Comparison of ENCODE assay signal across 8 mouse cellular contexts in the genomic region with DNA sequence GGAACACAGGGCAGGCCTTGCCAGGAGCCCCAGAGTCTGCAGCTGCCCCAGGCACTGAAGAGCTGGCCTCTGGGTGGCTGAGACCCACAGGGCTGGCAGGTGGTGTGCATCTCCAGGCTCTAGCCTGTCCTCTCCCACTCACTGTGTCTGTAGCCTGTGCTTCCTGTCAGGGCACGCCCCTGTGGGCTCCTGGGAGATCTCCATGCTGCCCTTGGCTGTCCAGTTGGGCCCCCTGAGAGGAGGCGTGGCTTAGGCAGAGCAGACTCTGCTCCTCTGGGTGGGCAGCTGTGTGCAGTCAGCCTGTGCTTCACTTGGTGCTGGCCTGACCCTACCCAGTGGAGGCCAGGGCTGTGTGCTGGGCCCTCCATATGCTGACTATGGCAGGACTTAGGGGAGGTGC. TPM values are rescaled to one million over a fixed set of nuclear protein-coding genes. Genes with fewer than 3 reads are reported as not detected.
DNase-seq lines count a peak whose midpoint lies in the region; ATAC-seq and TF ChIP-seq lines count a peak whose summit lies in the region.

No protein-coding gene starts in this region.

- H3K4me2 ChIP-seq in forebrain, embryonic 12.5 days: no peak overlapping the region
- H3K4me2 ChIP-seq in forebrain, embryonic 14.5 days (ENCODE audit: low read length): no peak overlapping the region
- H3K4me2 ChIP-seq in heart, embryonic 13.5 days: peak overlapping the region; percentile 18; the same call in 1 of the 2 replicates
- no peak overlapping the region for H3K4me2 ChIP-seq in liver, embryonic 12.5 days

- peaks cover 3% of the 10 kb centered on the region; the same call in 1 of the 2 replicates for H3K36me3 ChIP-seq in forebrain, embryonic 12.5 days (replicated peaks)
- 0 out of 2 replicates have a peak, but pooled peaks cover 4% of the 10 kb centered on the region for H3K36me3 ChIP-seq in forebrain, embryonic 14.5 days (ENCODE audit: control insufficient read depth, insufficient read depth, low read length)
- H3K36me3 ChIP-seq in G1E (replicated peaks): peaks cover 89% of the 10 kb centered on the region
- H3K36me3 ChIP-seq in heart, embryonic 13.5 days: peaks cover 5% of the 10 kb centered on the region
- H3K36me3 ChIP-seq in liver, embryonic 12.5 days: peaks cover 38% of the 10 kb centered on the region

- no peak for DNase-seq in forebrain, embryonic 14.5 days (ENCODE audit: low spot score)
- DNase-seq in G1E (ENCODE audit: low spot score): no peak
- DNase-seq in cerebellum, adult 11 months: no peak
- no peak for DNase-seq in right cerebral cortex, postnatal 14 days
- no peak for DNase-seq in cerebellum, postnatal 25 days

- H3K4me3 ChIP-seq in forebrain, embryonic 12.5 days (replicated peaks): no peak overlapping the region
- H3K4me3 ChIP-seq in forebrain, embryonic 14.5 days (ENCODE audit: low read depth, low read length): no peak overlapping the region
- H3K4me3 ChIP-seq in G1E (ENCODE audit: low read depth, low read length): peak overlapping the region; percentile 3; the same call in 1 of the 2 replicates
- H3K4me3 ChIP-seq in heart, embryonic 13.5 days: no peak overlapping the region
- no peak overlapping the region for H3K4me3 ChIP-seq in liver, embryonic 12.5 days

- no peak for ATAC-seq in forebrain, embryonic 12.5 days (ENCODE audit: low FRiP score)
- ATAC-seq in forebrain, embryonic 14.5 days: no peak
- no peak; the same call in 1 of the 2 replicates for ATAC-seq in G1E (ENCODE audit: extremely low read depth, insufficient number of reproducible peaks, low FRiP score, poor library complexity, severe bottlenecking)
- no peak for ATAC-seq in heart, embryonic 13.5 days (ENCODE audit: extremely low read depth, insufficient number of reproducible peaks, low FRiP score, low TSS enrichment)
- peak; percentile 24; the same call in 1 of the 2 replicates for ATAC-seq in liver, embryonic 12.5 days

- H3K9me3 ChIP-seq in forebrain, embryonic 12.5 days: no peaks in the 10 kb centered on the region
- no peaks in the 10 kb centered on the region for H3K9me3 ChIP-seq in forebrain, embryonic 14.5 days (replicated peaks; ENCODE audit: control insufficient read depth, low read length)
- H3K9me3 ChIP-seq in G1E (replicated peaks): no peaks in the 10 kb centered on the region
- H3K9me3 ChIP-seq in heart, embryonic 13.5 days: no peaks in the 10 kb centered on the region
- H3K9me3 ChIP-seq in liver, embryonic 12.5 days (replicated peaks): no peaks in the 10 kb centered on the region

- H3K4me1 ChIP-seq in forebrain, embryonic 12.5 days: peaks cover 35% of the 10 kb centered on the region
- peaks cover 10% of the 10 kb centered on the region for H3K4me1 ChIP-seq in forebrain, embryonic 14.5 days (ENCODE audit: control insufficient read depth, insufficient read depth, low read length)
- peaks cover 78% of the 10 kb centered on the region for H3K4me1 ChIP-seq in G1E (ENCODE audit: insufficient read depth, low read depth, low read length)
- H3K4me1 ChIP-seq in heart, embryonic 13.5 days: peaks cover 74% of the 10 kb centered on the region
- H3K4me1 ChIP-seq in liver, embryonic 12.5 days: peaks cover 67% of the 10 kb centered on the region

- no peak overlapping the region for H3K27ac ChIP-seq in forebrain, embryonic 12.5 days
- H3K27ac ChIP-seq in forebrain, embryonic 14.5 days (ENCODE audit: low read depth, low read length): no peak overlapping the region
- H3K27ac ChIP-seq in heart, embryonic 13.5 days (replicated peaks): peak overlapping the region; percentile 51
- H3K27ac ChIP-seq in liver, embryonic 12.5 days: peak overlapping the region; percentile 38; the same call in 1 of the 2 replicates

- WGBS in forebrain, embryonic 12.5 days: 77% methylated on average over 2 of the region's 2 CpGs
- WGBS in forebrain, embryonic 14.5 days: 71% methylated on average over 2 of the region's 2 CpGs
- 39% methylated on average over 2 of the region's 2 CpGs for WGBS in heart, embryonic 13.5 days
- WGBS in liver, embryonic 12.5 days (ENCODE audit: insufficient replicate concordance): 46% methylated on average over 2 of the region's 2 CpGs

- H3K9ac ChIP-seq in forebrain, embryonic 12.5 days: peak overlapping the region; percentile 21; the same call in 1 of the 2 replicates
- no peak overlapping the region; the same call in 1 of the 2 replicates for H3K9ac ChIP-seq in forebrain, embryonic 14.5 days (ENCODE audit: low read length)
- peak overlapping the region; percentile 68 for H3K9ac ChIP-seq in heart, embryonic 13.5 days
- H3K9ac ChIP-seq in liver, embryonic 12.5 days: peak overlapping the region; percentile 33

- H3K27me3 ChIP-seq in forebrain, embryonic 12.5 days: no peaks in the 10 kb centered on the region
- no peaks in the 10 kb centered on the region for H3K27me3 ChIP-seq in forebrain, embryonic 14.5 days (replicated peaks; ENCODE audit: control insufficient read depth, insufficient read depth, low read length)
- H3K27me3 ChIP-seq in G1E (ENCODE audit: insufficient read depth, low read length): no peaks in the 10 kb centered on the region
- H3K27me3 ChIP-seq in heart, embryonic 13.5 days (replicated peaks): no peaks in the 10 kb centered on the region
- no peaks in the 10 kb centered on the region for H3K27me3 ChIP-seq in liver, embryonic 12.5 days (replicated peaks)

- no peak for TF ChIP-seq CTCF in G1E (IDR thresholded peaks at IDR 0.05; ENCODE audit: low read depth, low read length)

RNA-seq across cellular contexts. Expression of a gene that starts 5.0 kb away (rescaled TPM):
- 146 and 161 TPM in 2 replicates for polyA plus RNA-seq in forebrain, embryonic 12.5 days (2016; fragmentation: Nextera tagmentation; extraction: Ambion mirVana)
- 35.9 and 49.2 TPM in 2 replicates for polyA plus RNA-seq in forebrain, embryonic 14.5 days (2014; fragmentation: Nextera tagmentation; extraction: Ambion mirVana)
- total RNA-seq in G1E (2014; fragmentation: Nextera tagmentation) (91.3 and 110 TPM in 2 replicates), G1E (2017) (189 and 193 TPM in 2 replicates)
- 470 and 513 TPM in 2 replicates for polyA plus RNA-seq in G1E (2012)
- polyA plus RNA-seq in heart, embryonic 13.5 days (2015; fragmentation: Nextera tagmentation; extraction: Ambion mirVana): 87.5 and 89.0 TPM in 2 replicates
- polyA plus RNA-seq in liver, embryonic 12.5 days (2016; fragmentation: Nextera tagmentation; extraction: Ambion mirVana): 106 TPM in 2 replicates

RNA-seq across cellular contexts. Expression of a gene that starts 21.9 kb away (rescaled TPM):
- polyA plus RNA-seq in forebrain, embryonic 12.5 days (2016; fragmentation: Nextera tagmentation; extraction: Ambion mirVana): 5.9 and 6.6 TPM in 2 replicates
- 1.1 and 1.6 TPM in 2 replicates for polyA plus RNA-seq in forebrain, embryonic 14.5 days (2014; fragmentation: Nextera tagmentation; extraction: Ambion mirVana)
- total RNA-seq in G1E (2014; fragmentation: Nextera tagmentation): 1.1 and 2.2 TPM in 2 replicates
- total RNA-seq in G1E (2017): 0.82 and 1.2 TPM in 2 replicates
- 2.4 and 2.8 TPM in 2 replicates for polyA plus RNA-seq in G1E (2012)
- polyA plus RNA-seq in heart, embryonic 13.5 days (2015; fragmentation: Nextera tagmentation; extraction: Ambion mirVana): 1.5 and 1.7 TPM in 2 replicates
- 2.6 and 3.0 TPM in 2 replicates for polyA plus RNA-seq in liver, embryonic 12.5 days (2016; fragmentation: Nextera tagmentation; extraction: Ambion mirVana)

RNA-seq across cellular contexts. Expression of a gene that starts 25.0 kb away (rescaled TPM):
- 5.3 and 6.0 TPM in 2 replicates for polyA plus RNA-seq in forebrain, embryonic 12.5 days (2016; fragmentation: Nextera tagmentation; extraction: Ambion mirVana)
- polyA plus RNA-seq in forebrain, embryonic 14.5 days (2014; fragmentation: Nextera tagmentation; extraction: Ambion mirVana): 3.6 and 7.4 TPM in 2 replicates
- not detected in 2 replicates for total RNA-seq in G1E (2014; fragmentation: Nextera tagmentation)
- total RNA-seq in G1E (2017): 1.2 and 1.6 TPM in 2 replicates
- polyA plus RNA-seq in G1E (2012): 19.4 and 23.5 TPM in 2 replicates
- 4.4 and 5.6 TPM in 2 replicates for polyA plus RNA-seq in heart, embryonic 13.5 days (2015; fragmentation: Nextera tagmentation; extraction: Ambion mirVana)
- polyA plus RNA-seq in liver, embryonic 12.5 days (2016; fragmentation: Nextera tagmentation; extraction: Ambion mirVana): 7.0 and 7.4 TPM in 2 replicates

RNA-seq across cellular contexts. Expression of a gene that starts 25.0 kb away (rescaled TPM):
- 63.7 and 67.8 TPM in 2 replicates for polyA plus RNA-seq in forebrain, embryonic 12.5 days (2016; fragmentation: Nextera tagmentation; extraction: Ambion mirVana)
- polyA plus RNA-seq in forebrain, embryonic 14.5 days (2014; fragmentation: Nextera tagmentation; extraction: Ambion mirVana): 57.7 and 61.9 TPM in 2 replicates
- total RNA-seq in G1E (2014; fragmentation: Nextera tagmentation) (37.5 and 39.4 TPM in 2 replicates), G1E (2017) (12.7 and 12.9 TPM in 2 replicates)
- 72.8 and 87.0 TPM in 2 replicates for polyA plus RNA-seq in G1E (2012)
- polyA plus RNA-seq in heart, embryonic 13.5 days (2015; fragmentation: Nextera tagmentation; extraction: Ambion mirVana): 65.9 and 70.4 TPM in 2 replicates
- 63.3 and 65.2 TPM in 2 replicates for polyA plus RNA-seq in liver, embryonic 12.5 days (2016; fragmentation: Nextera tagmentation; extraction: Ambion mirVana)

RNA-seq across cellular contexts. Expression of a gene that starts 29.2 kb away (rescaled TPM):
- 84.3 and 85.1 TPM in 2 replicates for polyA plus RNA-seq in forebrain, embryonic 12.5 days (2016; fragmentation: Nextera tagmentation; extraction: Ambion mirVana)
- 42.6 and 52.2 TPM in 2 replicates for polyA plus RNA-seq in forebrain, embryonic 14.5 days (2014; fragmentation: Nextera tagmentation; extraction: Ambion mirVana)
- total RNA-seq in G1E (2014; fragmentation: Nextera tagmentation): 11.1 and 19.7 TPM in 2 replicates
- 17.9 and 19.2 TPM in 2 replicates for total RNA-seq in G1E (2017)
- polyA plus RNA-seq in G1E (2012): 96.3 and 102 TPM in 2 replicates
- polyA plus RNA-seq in heart, embryonic 13.5 days (2015; fragmentation: Nextera tagmentation; extraction: Ambion mirVana): 50.9 and 53.7 TPM in 2 replicates
- 26.0 and 27.3 TPM in 2 replicates for polyA plus RNA-seq in liver, embryonic 12.5 days (2016; fragmentation: Nextera tagmentation; extraction: Ambion mirVana)

Comparison
In these comparisons a context has a peak if more than half of its experiments do, and no peak if none do; other contexts are left out.
1. H3K27ac ChIP-seq: peak in heart, embryonic 13.5 days (single experiment) and liver, embryonic 12.5 days (single experiment); none in forebrain, embryonic 12.5 days (single experiment) and forebrain, embryonic 14.5 days (single experiment).